Mouse (Mus musculus) heart, embryonic 13.5 days (tissue): ENCODE measurements at regions not wholly inside any gene's neighbourhood (a gene's known extent, or its start where the extent isn't known, plus 50 kb on each side); places are given as distances from the start of the nearest gene placed in this dataset.

Experiments
- ATAC-seq: fragments of 200-750 bp; cut with Nextera tagmentation; 2 replicates; pipeline ENCODE4 v1.8.0; 2017; ENCODE audit warnings: moderate TSS enrichment; ENCODE audit not compliant: insufficient number of reproducible peaks, low FRiP score, low TSS enrichment; ENCODE audit errors: extremely low read depth
- H3K27ac ChIP-seq: fragments of 300-500 bp; sonication (generic); replicated peaks from 2 replicates; pipeline ENCODE4 v1.5.1; 2015; ENCODE audit warnings: moderate library complexity, mild to moderate bottlenecking, inconsistent platforms
- H3K27me3 ChIP-seq: fragments of 300-500 bp; sonication (generic); replicated peaks from 2 replicates; pipeline ENCODE4 v1.6.1; 2015; ENCODE audit warnings: mild to moderate bottlenecking, inconsistent platforms
- H3K36me3 ChIP-seq: fragments of 300-500 bp; sonication (generic); 2 replicates; pipeline ENCODE4 v1.6.1; 2015; ENCODE audit warnings: mild to moderate bottlenecking, inconsistent platforms
- H3K4me1 ChIP-seq: fragments of 300-500 bp; sonication (generic); 2 replicates; pipeline ENCODE4 v1.6.1; 2015; ENCODE audit warnings: inconsistent platforms
- H3K4me2 ChIP-seq: fragments of 300-500 bp; sonication (generic); 2 replicates; pipeline ENCODE4 v1.6.1; 2015; ENCODE audit warnings: inconsistent platforms, mild to moderate bottlenecking, moderate library complexity
- H3K4me3 ChIP-seq: fragments of 300-500 bp; sonication (generic); 2 replicates; pipeline ENCODE4 v1.5.1; 2015; ENCODE audit warnings: moderate library complexity, mild to moderate bottlenecking, inconsistent platforms
- H3K9ac ChIP-seq: fragments of 300-500 bp; sonication (generic); 2 replicates; pipeline ENCODE4 v1.6.1; 2015; ENCODE audit warnings: inconsistent platforms, mild to moderate bottlenecking, moderate library complexity
- H3K9me3 ChIP-seq: fragments of 300-500 bp; sonication (generic); 2 replicates; pipeline ENCODE4 v1.6.1; 2016; ENCODE audit warnings: inconsistent platforms
- WGBS: fragments of 180-500 bp; shearing (Covaris S2); methylation state at CpG from one replicate; pipeline ENCODE4 v1.1.7; 2015; ENCODE audit warnings: mixed read lengths; 5-methylcytosine and 5-hydroxymethylcytosine counted together

GRCm38 (mm10) chr4:64535554-64536253 lies 488.9 kb upstream of the Tnc start:
- H3K27ac ChIP-seq: no peak overlapping the region
- H3K4me3 ChIP-seq: no peak overlapping the region
- no peak overlapping the region for H3K9ac ChIP-seq
- H3K4me2 ChIP-seq: no peak overlapping the region
- no peak for ATAC-seq
- H3K4me1 ChIP-seq: no peaks in the 10 kb centered on the region
- H3K27me3 ChIP-seq: no peaks in the 10 kb centered on the region
- no peaks in the 10 kb centered on the region for H3K9me3 ChIP-seq
- H3K36me3 ChIP-seq: no peaks in the 10 kb centered on the region
- WGBS: 74% methylated on average over 6 of the region's 6 CpGs

- H3K36me3 ChIP-seq: no peaks in the 10 kb centered on the region
- H3K4me2 ChIP-seq: no peak overlapping the region
- H3K9ac ChIP-seq: no peak overlapping the region
- H3K27ac ChIP-seq: no peak overlapping the region
- WGBS: 74% methylated on average over 4 of the region's 4 CpGs
- no peaks in the 10 kb centered on the region for H3K4me1 ChIP-seq
- no peak for ATAC-seq
- H3K27me3 ChIP-seq: no peaks in the 10 kb centered on the region
- H3K9me3 ChIP-seq: no peaks in the 10 kb centered on the region
- no peak overlapping the region for H3K4me3 ChIP-seq
Measured at GRCm38 (mm10) chr4:64538009-64538408, 491.2 kb upstream of the Tnc start.

- no peaks in the 10 kb centered on the region for H3K9me3 ChIP-seq
- WGBS: 68% methylated on average over 4 of the region's 4 CpGs
- no peak for ATAC-seq
- H3K4me3 ChIP-seq: no peak overlapping the region
- H3K36me3 ChIP-seq: no peaks in the 10 kb centered on the region
- no peak overlapping the region for H3K27ac ChIP-seq
- H3K9ac ChIP-seq: no peak overlapping the region
- no peaks in the 10 kb centered on the region for H3K27me3 ChIP-seq
- H3K4me1 ChIP-seq: no peaks in the 10 kb centered on the region
- H3K4me2 ChIP-seq: no peak overlapping the region
Measured at GRCm38 (mm10) chr4:64544576-64545185, 497.9 kb upstream of the Tnc start.

- 73% methylated on average over 4 of the region's 4 CpGs for WGBS
- no peak overlapping the region for H3K4me3 ChIP-seq
- no peak overlapping the region for H3K9ac ChIP-seq
- no peaks in the 10 kb centered on the region for H3K9me3 ChIP-seq
- no peak overlapping the region for H3K27ac ChIP-seq
- ATAC-seq: no peak
- no peaks in the 10 kb centered on the region for H3K36me3 ChIP-seq
- no peaks in the 10 kb centered on the region for H3K4me1 ChIP-seq
- H3K27me3 ChIP-seq: no peaks in the 10 kb centered on the region
- H3K4me2 ChIP-seq: no peak overlapping the region
Measured at GRCm38 (mm10) chr4:64546386-64546785, 499.6 kb upstream of the Tnc start.

GRCm38 (mm10) chr4:64562511-64562910 lies 515.7 kb upstream of the Tnc start:
- Histone ChIP-seq H3K9me3 (no peaks in the 10 kb centered on the region), H3K27me3 (no peaks in the 10 kb centered on the region), H3K4me3 (no peak overlapping the region), H3K27ac (no peak overlapping the region), H3K36me3 (no peaks in the 10 kb centered on the region), H3K9ac (no peak overlapping the region), H3K4me1 (no peaks in the 10 kb centered on the region), H3K4me2 (no peak overlapping the region)
- 77% methylated on average over 1 of the region's 1 CpGs for whole genome bisulfite sequencing
- ATAC-seq: no peak

GRCm38 (mm10) chr4:64563996-64564395 lies 517.2 kb upstream of the Tnc start:
- no peaks in the 10 kb centered on the region for H3K36me3 ChIP-seq
- H3K27me3 ChIP-seq: no peaks in the 10 kb centered on the region
- H3K27ac ChIP-seq: no peak overlapping the region
- ATAC-seq: no peak
- WGBS: 84% methylated on average over 3 of the region's 3 CpGs
- no peaks in the 10 kb centered on the region for H3K4me1 ChIP-seq
- no peak overlapping the region for H3K4me2 ChIP-seq
- H3K4me3 ChIP-seq: no peak overlapping the region
- no peaks in the 10 kb centered on the region for H3K9me3 ChIP-seq
- H3K9ac ChIP-seq: no peak overlapping the region

- no peak for ATAC-seq
- no peaks in the 10 kb centered on the region for H3K36me3 ChIP-seq
- H3K27ac ChIP-seq: no peak overlapping the region
- no peak overlapping the region for H3K9ac ChIP-seq
- H3K4me1 ChIP-seq: no peaks in the 10 kb centered on the region
- WGBS: 45% methylated on average over 1 of the region's 1 CpGs
- H3K9me3 ChIP-seq: no peaks in the 10 kb centered on the region
- H3K4me2 ChIP-seq: no peak overlapping the region
- no peaks in the 10 kb centered on the region for H3K27me3 ChIP-seq
- no peak overlapping the region for H3K4me3 ChIP-seq
Measured at GRCm38 (mm10) chr4:64570666-64571065, 523.9 kb upstream of the Tnc start.

GRCm38 (mm10) chr4:64575901-64576300 lies 529.1 kb upstream of the Tnc start:
- Histone ChIP-seq H3K4me1 (no peaks in the 10 kb centered on the region), H3K27me3 (no peaks in the 10 kb centered on the region), H3K36me3 (no peaks in the 10 kb centered on the region), H3K4me3 (no peak overlapping the region), H3K27ac (no peak overlapping the region), H3K9ac (no peak overlapping the region), H3K4me2 (no peak overlapping the region), H3K9me3 (no peaks in the 10 kb centered on the region)
- WGBS: 31% methylated on average over 1 of the region's 1 CpGs
- no peak for ATAC-seq

GRCm38 (mm10) chr4:64595014-64595599 lies 528.9 kb upstream of the Pappa start:
- peak overlapping the region; percentile 53 for H3K27ac ChIP-seq

GRCm38 (mm10) chr4:64598465-64598864 lies 525.5 kb upstream of the Pappa start:
- no peak overlapping the region for H3K4me3 ChIP-seq
- H3K27me3 ChIP-seq: no peaks in the 10 kb centered on the region
- peaks cover 8% of the 10 kb centered on the region; the same call in 1 of the 2 replicates for H3K4me1 ChIP-seq
- H3K36me3 ChIP-seq: no peaks in the 10 kb centered on the region
- H3K9ac ChIP-seq: no peak overlapping the region
- ATAC-seq: no peak
- no peak overlapping the region for H3K27ac ChIP-seq
- no peak overlapping the region for H3K4me2 ChIP-seq
- H3K9me3 ChIP-seq: no peaks in the 10 kb centered on the region

More at GRCm38 (mm10) chr4:64595014-64595599, 528.9 kb upstream of the Pappa start:
- H3K4me2 ChIP-seq: no peak overlapping the region
- no peaks in the 10 kb centered on the region for H3K36me3 ChIP-seq
- H3K4me3 ChIP-seq: no peak overlapping the region
- ATAC-seq: no peak
- H3K4me1 ChIP-seq: peaks cover 8% of the 10 kb centered on the region; the same call in 1 of the 2 replicates
- no peaks in the 10 kb centered on the region for H3K27me3 ChIP-seq
- H3K9me3 ChIP-seq: no peaks in the 10 kb centered on the region
- 43% methylated on average over 8 of the region's 8 CpGs for WGBS
- no peak overlapping the region for H3K9ac ChIP-seq

- Histone ChIP-seq H3K27ac (no peak overlapping the region), H3K4me3 (no peak overlapping the region), H3K4me2 (no peak overlapping the region), H3K9me3 (no peaks in the 10 kb centered on the region), H3K4me1 (peaks cover 8% of the 10 kb centered on the region; the same call in 1 of the 2 replicates), H3K27me3 (no peaks in the 10 kb centered on the region), H3K36me3 (no peaks in the 10 kb centered on the region), H3K9ac (no peak overlapping the region)
- ATAC-seq: no peak
- WGBS: 78% methylated on average over 4 of the region's 4 CpGs
Measured at GRCm38 (mm10) chr4:64599222-64599621, 524.8 kb upstream of the Pappa start.

- Histone ChIP-seq H3K27ac (no peak overlapping the region), H3K9ac (no peak overlapping the region), H3K4me1 (no peaks in the 10 kb centered on the region), H3K9me3 (no peaks in the 10 kb centered on the region), H3K4me3 (no peak overlapping the region), H3K27me3 (no peaks in the 10 kb centered on the region), H3K36me3 (no peaks in the 10 kb centered on the region), H3K4me2 (no peak overlapping the region)
- no peak for ATAC-seq
Measured at GRCm38 (mm10) chr4:64622771-64623170, 501.2 kb upstream of the Pappa start.
